Mouse (Mus musculus) CH12.LX (cell line): ENCODE measurements around the gene Amotl1. TPM values are rescaled to one million over a fixed set of nuclear protein-coding genes. Genes with fewer than 3 reads are reported as not detected.

ENCODE experiments used
- DNase-seq: peaks from one replicate; pipeline ENCODE4 v3.0.0-alpha.2; 2013; ENCODE audit errors: extremely low read depth
- H3K27ac ChIP-seq: 2 replicates; pipeline ENCODE4 v1.5.1; 2012; ENCODE audit warnings: low read depth, mild to moderate bottlenecking, control low read depth, moderate library complexity; ENCODE audit not compliant: insufficient read depth
- H3K27me3 ChIP-seq: replicated peaks from 2 replicates; pipeline ENCODE3; 2012; ENCODE audit warnings: inconsistent platforms
- H3K36me3 ChIP-seq, 2 experiments: replicated peaks in 1 of 2; 2 replicates each; pipeline versions ENCODE3 to v1.6.1; 2012; ENCODE audit warnings: inconsistent platforms in 1 of 2, low read length in 1 of 2, mild to moderate bottlenecking in 1 of 2, mixed read lengths in 1 of 2, moderate library complexity in 1 of 2; ENCODE audit not compliant: control insufficient read depth in 1 of 2, insufficient read depth in 1 of 2
- H3K4me1 ChIP-seq, 2 experiments: 2 replicates each; pipeline ENCODE4 v1.6.1; 2012; ENCODE audit warnings: inconsistent platforms in 1 of 2, moderate library complexity in 1 of 2; ENCODE audit not compliant: insufficient read depth in 2 of 2, control insufficient read depth in 1 of 2
- H3K4me2 ChIP-seq: 2 replicates; pipeline ENCODE4 v1.6.1; 2012; ENCODE audit warnings: low read depth, mild to moderate bottlenecking, control low read depth; ENCODE audit not compliant: poor library complexity, insufficient read depth, severe bottlenecking
- H3K4me3 ChIP-seq, 3 experiments: fragments of 150-350 bp in 1 of 3; sonication (generic) in 1 of 3; replicated peaks in 1 of 3; 2 replicates each; pipeline versions ENCODE3 to v1.5.1; 2011 to 2012; ENCODE audit warnings: low read depth in 2 of 3, low read length in 2 of 3, mild to moderate bottlenecking in 2 of 3, moderate library complexity in 2 of 3, control low read depth in 1 of 3, improper control_type of control experiment in 1 of 3, inconsistent platforms in 1 of 3, mixed read lengths in 1 of 3; ENCODE audit not compliant: poor library complexity in 1 of 3
- H3K79me2 ChIP-seq: replicated peaks from 2 replicates; pipeline ENCODE4 v1.6.1; 2012; ENCODE audit warnings: mild to moderate bottlenecking, moderate library complexity; ENCODE audit not compliant: control insufficient read depth, poor library complexity, insufficient read depth, severe bottlenecking; ENCODE audit errors: extremely low read depth
- H3K9ac ChIP-seq: 2 replicates; pipeline ENCODE4 v1.6.1; 2012; ENCODE audit warnings: low read depth, mild to moderate bottlenecking, control low read depth, moderate library complexity; ENCODE audit not compliant: insufficient read depth
- H3K9me3 ChIP-seq: replicated peaks from 2 replicates; pipeline ENCODE3; 2012; ENCODE audit warnings: low read length, inconsistent platforms, mixed read lengths
- BHLHE40 ChIP-seq: IDR thresholded peaks from 2 replicates; pipeline ENCODE4 v1.6.1; 2011; ENCODE audit warnings: mild to moderate bottlenecking, low read depth, low read length, improper control_type of control experiment
- CHD1 ChIP-seq: IDR thresholded peaks from 2 replicates; pipeline ENCODE4 v1.6.1; 2012; ENCODE audit warnings: low read depth, low read length, improper control_type of control experiment, inconsistent platforms
- ETS1 ChIP-seq: conservative IDR thresholded peaks from 2 replicates; pipeline ENCODE4 v1.6.1; 2012; ENCODE audit warnings: low read depth, mild to moderate bottlenecking, inconsistent platforms, low read length, improper control_type of control experiment, moderate library complexity
- GABPA ChIP-seq: IDR thresholded peaks from 2 replicates; pipeline ENCODE4 v1.6.1; 2012; ENCODE audit warnings: low read depth, low read length, improper control_type of control experiment, inconsistent platforms; ENCODE audit not compliant: insufficient replicate concordance
- HCFC1 ChIP-seq: IDR thresholded peaks from 2 replicates; pipeline ENCODE4 v1.6.1; 2012; ENCODE audit warnings: low read depth, mild to moderate bottlenecking, inconsistent platforms, low read length, improper control_type of control experiment
- JUN ChIP-seq: IDR thresholded peaks from 2 replicates; pipeline ENCODE4 v1.6.1; 2011; ENCODE audit warnings: low read depth, mild to moderate bottlenecking, low read length, improper control_type of control experiment, moderate library complexity; ENCODE audit not compliant: insufficient read depth
- MAFK ChIP-seq: IDR thresholded peaks from 2 replicates; pipeline ENCODE4 v1.6.1; 2011; ENCODE audit warnings: low read length, improper control_type of control experiment; ENCODE audit not compliant: insufficient replicate concordance
- MAX ChIP-seq: IDR thresholded peaks from 2 replicates; pipeline ENCODE4 v1.6.1; 2011; ENCODE audit warnings: low read length, improper control_type of control experiment
- MAZ ChIP-seq: IDR thresholded peaks from 2 replicates; pipeline ENCODE4 v1.6.1; 2012; ENCODE audit warnings: low read depth, mild to moderate bottlenecking, inconsistent platforms, low read length, improper control_type of control experiment, moderate library complexity
- MEF2A ChIP-seq: IDR thresholded peaks from 2 replicates; pipeline ENCODE4 v1.6.1; 2014; ENCODE audit warnings: low read depth, mild to moderate bottlenecking, inconsistent platforms, low read length, improper control_type of control experiment, borderline replicate concordance
- SIN3A ChIP-seq: IDR thresholded peaks from 2 replicates; pipeline ENCODE4 v1.6.1; 2012; ENCODE audit warnings: low read length, improper control_type of control experiment, inconsistent platforms
- USF1 ChIP-seq: IDR thresholded peaks from 2 replicates; pipeline ENCODE4 v1.6.1; 2014; ENCODE audit warnings: low read depth, mild to moderate bottlenecking, inconsistent platforms, low read length, improper control_type of control experiment
- USF2 ChIP-seq: conservative IDR thresholded peaks from 2 replicates; pipeline ENCODE4 v1.6.1; 2011; ENCODE audit warnings: low read depth, low read length, improper control_type of control experiment
- ZKSCAN1 ChIP-seq: IDR thresholded peaks from 2 replicates; pipeline ENCODE4 v1.6.1; 2012; ENCODE audit warnings: low read depth, inconsistent platforms, low read length, improper control_type of control experiment, borderline replicate concordance
- ZMIZ1 ChIP-seq: IDR thresholded peaks from 2 replicates; pipeline ENCODE4 v1.6.1; 2012; ENCODE audit warnings: low read depth, mild to moderate bottlenecking, inconsistent platforms, low read length, improper control_type of control experiment
- ZNF384 ChIP-seq: IDR thresholded peaks from 2 replicates; pipeline ENCODE4 v1.6.1; 2012; ENCODE audit warnings: low read depth, low read length, improper control_type of control experiment, inconsistent platforms
- dilution Hi-C: fragments of 300-500 bp; cut with MboI; formaldehyde crosslinking; loops from 2 replicates; pipeline ENCODE4 v1.14.3; 2020; ENCODE audit warnings: low sequenced_read_pairs; ENCODE audit not compliant: extremely low pct_unique_long_range_greater_than_20kb, extremely low pct_ligation_motif_present
- in situ Hi-C: fragments of 300-500 bp; cut with MboI; formaldehyde crosslinking; loops from 3 replicates; pipeline ENCODE4 v1.14.3; 2019; ENCODE audit warnings: low sequenced_read_pairs, low pct_ligation_motif_present, low pct_unique_long_range_greater_than_20kb, mixed read lengths
- polyA plus RNA-seq: library from polyadenylated mRNA; unstranded; fragments of >175 nt; gene quantifications from 2 replicates; pipeline ENCODE4 v1.2.1, GENCODE M21; 2012; ENCODE audit warnings: low read depth; ENCODE audit not compliant: insufficient read length
- total RNA-seq, 2 experiments: library from RNA; depleted of rRNA; stranded (reverse); fragments of 300-350 nt in 1 of 2; fragments of >200 nt in 1 of 2; gene quantifications; 2 replicates each; pipeline ENCODE4 v1.2.3; 2012 to 2014

Amotl1 gene
- total and polyA plus RNA-seq, 3 experiments: 0.93 to 2.7 (median 1.2) TPM

DNA sequence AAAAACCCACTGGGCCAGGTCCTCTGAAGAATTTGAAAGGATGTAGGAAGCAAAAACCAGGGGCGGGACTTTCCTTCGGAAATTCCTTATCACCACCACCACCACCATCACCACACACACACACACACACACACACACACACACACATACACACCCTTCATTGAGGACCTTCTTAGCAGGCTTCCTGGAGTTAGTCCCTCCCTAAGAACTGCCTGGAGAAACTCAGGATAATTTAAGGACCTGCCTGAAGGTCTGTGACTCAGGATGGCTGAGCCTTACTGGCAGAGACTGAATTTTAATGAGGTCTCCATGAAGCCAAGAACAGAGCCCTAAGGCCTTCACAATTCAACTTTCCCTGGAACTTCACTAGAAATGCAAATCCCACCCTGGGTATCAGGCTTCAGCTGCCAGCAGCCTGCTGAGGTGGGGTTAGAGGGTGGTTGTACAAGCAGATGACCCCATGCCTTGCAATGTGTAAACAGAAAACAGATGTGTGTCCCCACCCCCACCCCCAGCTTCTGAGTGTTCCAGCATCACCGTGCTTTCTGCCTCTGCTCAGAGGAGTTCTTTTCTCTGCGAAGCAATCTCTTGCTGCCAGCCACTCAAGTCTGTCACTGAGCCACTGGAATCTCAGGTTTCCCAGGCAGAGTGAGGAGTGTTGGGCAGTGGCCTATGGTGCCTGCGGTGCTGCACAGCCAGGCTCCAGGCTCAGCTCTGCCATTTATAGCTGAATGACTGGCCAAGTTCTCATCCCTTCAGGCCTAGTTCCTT is 2.4 kb downstream of the Amotl1 start:
- Histone ChIP-seq H3K36me3 (no peaks in the 10 kb centered on the region), H3K4me1 (peaks cover 29 to 39% of the 10 kb centered on the region in 2 experiments), H3K4me3 (no peak overlapping the region), H3K27ac (peak overlapping the region; percentile 9; the same call in 1 of the 2 replicates), H3K27me3 (no peaks in the 10 kb centered on the region), H3K4me2 (no peak overlapping the region), H3K79me2 (no peaks in the 10 kb centered on the region), H3K9me3 (peaks cover 3% of the 10 kb centered on the region), H3K9ac (no peak overlapping the region)
- no peak for DNase-seq
- in situ Hi-C loops: no loop called here
- dilution Hi-C loops: no loop called here
- TF ChIP-seq CHD1: no peak
- 0 out of 2 replicates have a peak, but pooled peaks have one; percentile 5 for TF ChIP-seq ETS1

DNA sequence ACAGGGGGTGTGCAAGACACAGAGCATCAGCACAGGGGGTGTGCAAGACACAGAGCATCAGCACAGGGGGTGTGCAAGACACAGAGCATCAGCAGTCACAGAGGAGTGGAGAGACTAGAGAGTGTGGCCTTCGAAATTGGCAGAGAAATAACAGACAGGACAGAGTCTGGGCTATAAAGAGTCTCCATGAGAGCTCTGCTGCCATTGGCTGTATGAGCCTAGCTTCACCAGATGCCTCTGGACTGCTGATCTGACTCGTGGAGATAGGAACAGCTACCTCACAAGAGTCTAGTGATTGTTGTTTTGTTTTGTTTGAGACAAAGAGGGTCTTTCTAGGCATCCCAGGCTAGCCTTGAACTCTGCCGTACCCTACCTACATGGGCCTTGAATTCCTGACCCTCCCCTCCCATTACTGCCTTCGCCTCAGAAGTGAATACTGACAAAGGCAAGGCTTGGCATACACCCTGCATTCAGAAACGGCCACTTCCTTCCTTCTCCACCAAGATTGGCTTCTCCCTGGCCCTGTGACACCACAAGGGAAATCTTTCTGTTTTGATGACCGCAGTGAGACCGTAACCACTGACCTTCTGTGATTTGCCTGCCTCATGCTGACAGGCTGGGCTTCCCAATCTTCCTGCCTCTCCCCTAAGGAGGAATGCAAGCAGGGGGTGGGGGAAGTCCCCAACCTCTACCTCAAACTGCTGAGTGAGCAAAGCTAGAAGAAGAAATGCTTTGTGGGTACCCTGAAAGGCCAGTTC is 3.4 kb downstream of the Amotl1 start:
- no peaks in the 10 kb centered on the region for H3K79me2 ChIP-seq
- TF ChIP-seq JUN: no peak
- no peak for TF ChIP-seq USF2
- peak; percentile 96 for TF ChIP-seq MAFK
- TF ChIP-seq SIN3A: no peak
- TF ChIP-seq CHD1: no peak
- TF ChIP-seq BHLHE40: no peak
- 0 out of 2 replicates have a peak, but pooled peaks have one; percentile 8 for TF ChIP-seq MEF2A
- TF ChIP-seq ZKSCAN1: no peak
- TF ChIP-seq USF1: no peak
- TF ChIP-seq HCFC1: no peak
- TF ChIP-seq MAZ: no peak
- no peak for TF ChIP-seq GABPA
- no peak for TF ChIP-seq ZNF384
- TF ChIP-seq ZMIZ1: no peak
- TF ChIP-seq MAX: 0 out of 2 replicates have a peak, but pooled peaks have one; percentile 26
- TF ChIP-seq, all 38 proteins: peak for 3
- Histone ChIP-seq H3K4me1 (peaks cover 29 to 41% of the 10 kb centered on the region in 2 experiments), H3K27ac (peak overlapping the region; percentile 55), H3K4me3 (peak overlapping the region in 1 of 3 experiments; percentile 1), H3K4me2 (peak overlapping the region; percentile 18; the same call in 1 of the 2 replicates), H3K36me3 (no peaks in the 10 kb centered on the region), H3K9me3 (peaks cover 3% of the 10 kb centered on the region), H3K9ac (no peak overlapping the region), H3K27me3 (no peaks in the 10 kb centered on the region)
- peak; percentile 50 for DNase-seq
- dilution Hi-C loops: no loop called here
- in situ Hi-C loops: no loop called here
